Mouse (Mus musculus) Muller cell, postnatal 12 days (primary cell): ENCODE results near the gene Col9a2.

Experiments used
- DNase-seq: peaks from one replicate; pipeline ENCODE4 v3.0.0-alpha.2; 2015; ENCODE audit errors: inconsistent ontology term

Gene Col9a2

GRCm38 (mm10) chr4:121084506-121084905 lies 45.3 kb downstream of the Col9a2 start:
- DNase-seq = no peak

- no peak for DNase-seq
Observed at GRCm38 (mm10) chr4:121088696-121089095, 49.5 kb downstream of the Col9a2 start.

GRCm38 (mm10) chr4:121090211-121090610 lies 51.0 kb downstream of the Col9a2 start:
- DNase-seq = no peak

GRCm38 (mm10) chr4:121097650-121098378 lies 58.6 kb downstream of the Col9a2 start, which contains the start of gene Zmpste24:
Gene Zmpste24, minus strand, starts transcription at chr4:121098241.
- DNase-seq = peak; percentile 91

- DNase-seq = no peak
Observed at GRCm38 (mm10) chr4:121103304-121103703, 64.1 kb downstream of the Col9a2 start.
